Mouse (Mus musculus) lung, embryonic 15.5 days (tissue): Measurements from ENCODE around the gene Ccpg1. TPM values are rescaled to one million over a fixed set of nuclear protein-coding genes. Genes with fewer than 3 reads are reported as not detected.

Source experiments
- ATAC-seq: fragments of 200-750 bp; cut with Nextera tagmentation; 2 replicates; pipeline ENCODE4 v1.8.0; 2017; ENCODE audit warnings: moderate number of reproducible peaks, borderline replicate concordance; ENCODE audit not compliant: low FRiP score, low TSS enrichment; ENCODE audit errors: extremely low read depth
- H3K27ac ChIP-seq: fragments of 300-500 bp; sonication (generic); 2 replicates; pipeline ENCODE4 v1.5.1; 2015; ENCODE audit warnings: moderate library complexity, mild to moderate bottlenecking, inconsistent platforms
- H3K27me3 ChIP-seq: fragments of 300-500 bp; sonication (generic); 2 replicates; pipeline ENCODE4 v1.6.1; 2015; ENCODE audit warnings: inconsistent platforms
- H3K36me3 ChIP-seq: fragments of 300-500 bp; sonication (generic); 2 replicates; pipeline ENCODE4 v1.6.1; 2015; ENCODE audit warnings: inconsistent platforms
- H3K4me1 ChIP-seq: fragments of 300-500 bp; sonication (generic); 2 replicates; pipeline ENCODE4 v1.6.1; 2015; ENCODE audit warnings: inconsistent platforms
- H3K4me2 ChIP-seq: fragments of 300-500 bp; sonication (generic); 2 replicates; pipeline ENCODE4 v1.6.1; 2015; ENCODE audit warnings: inconsistent platforms, mild to moderate bottlenecking, moderate library complexity
- H3K4me3 ChIP-seq: fragments of 300-500 bp; sonication (generic); 2 replicates; pipeline ENCODE4 v1.5.1; 2015; ENCODE audit warnings: mild to moderate bottlenecking, inconsistent platforms
- H3K9ac ChIP-seq: fragments of 300-500 bp; sonication (generic); 2 replicates; pipeline ENCODE4 v1.6.1; 2015; ENCODE audit warnings: inconsistent platforms
- H3K9me3 ChIP-seq: fragments of 300-500 bp; sonication (generic); 2 replicates; pipeline ENCODE4 v1.6.1; 2016; ENCODE audit warnings: inconsistent platforms
- WGBS: fragments of 180-500 bp; shearing (Covaris S2); methylation state at CpG from one replicate; pipeline ENCODE4 v1.1.7; 2015; 5-methylcytosine and 5-hydroxymethylcytosine counted together
- polyA plus RNA-seq: library from polyadenylated mRNA; unstranded; fragments of >200 nt; fragmentation: Nextera tagmentation; extraction: Ambion mirVana; gene quantifications from 2 replicates; pipeline ENCODE4 v1.2.1, GENCODE M21; 2015

Ccpg1 gene
- polyA plus RNA-seq, 1 experiment from 2014 or later = 31.3 TPM

DNA sequence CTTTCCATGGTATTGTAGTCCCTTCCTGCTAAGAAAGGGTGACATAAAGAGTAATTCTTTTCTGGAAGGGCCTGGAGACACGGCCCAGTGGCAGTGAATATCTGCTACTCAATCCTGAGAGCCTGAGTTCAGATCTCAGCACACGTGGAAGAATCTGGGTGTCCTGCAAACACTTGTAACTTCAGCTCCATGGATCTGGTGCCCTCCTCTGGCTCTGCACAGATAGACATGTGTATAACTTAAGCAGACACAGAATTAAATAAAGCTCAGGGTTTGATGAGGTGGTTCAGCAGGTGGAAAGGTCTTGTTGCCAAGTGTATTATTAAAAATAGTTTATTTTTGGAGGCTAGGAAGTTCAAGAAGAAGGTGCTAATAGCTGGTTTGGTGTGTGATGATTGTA, 15.3 kb downstream of the Ccpg1 start:
- H3K4me2 ChIP-seq = no peak overlapping the region
- H3K4me3 ChIP-seq = no peak overlapping the region
- 58% methylated on average over 2 of the region's 2 CpGs for WGBS
- no peak for ATAC-seq
- H3K36me3 ChIP-seq = no peaks in the 10 kb centered on the region
- H3K9me3 ChIP-seq = no peaks in the 10 kb centered on the region
- H3K4me1 ChIP-seq = no peaks in the 10 kb centered on the region
- no peak overlapping the region for H3K27ac ChIP-seq
- no peak overlapping the region for H3K9ac ChIP-seq
- no peaks in the 10 kb centered on the region for H3K27me3 ChIP-seq

DNA sequence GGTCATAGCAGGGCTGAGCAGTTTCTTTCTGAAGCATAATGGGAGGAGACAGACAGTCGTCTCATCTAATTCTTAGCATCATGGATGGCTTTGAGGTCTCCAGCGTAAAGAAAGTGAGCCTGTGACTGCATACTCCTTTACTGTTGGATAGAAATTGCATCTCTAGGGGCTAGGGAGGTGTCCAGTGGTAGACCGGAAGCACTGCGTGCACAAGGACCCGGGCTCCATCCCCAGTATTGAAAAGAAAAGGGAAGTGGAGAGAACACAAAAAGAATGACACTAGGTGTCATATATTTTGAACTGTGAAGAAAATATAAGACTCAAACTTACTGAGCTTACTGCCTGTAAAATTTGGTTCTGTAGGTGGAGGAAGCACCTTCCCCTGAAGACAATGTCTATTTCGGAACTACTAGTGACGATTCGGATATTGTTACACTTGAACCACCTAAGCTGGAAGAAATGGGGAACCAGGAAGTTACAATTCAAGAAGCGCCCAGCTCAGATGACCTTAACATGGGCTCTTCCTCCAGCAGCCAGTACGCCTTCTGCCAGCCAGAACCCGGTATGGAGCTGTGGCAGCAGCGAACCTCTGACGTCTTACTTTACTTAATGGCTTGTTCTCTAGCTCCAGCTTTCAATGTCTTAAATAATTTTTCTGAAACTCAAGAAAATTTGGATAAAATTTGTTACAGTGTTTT, 16.2 kb downstream of the Ccpg1 start:
- 84% methylated on average over 13 of the region's 13 CpGs for WGBS
- no peak overlapping the region for H3K4me3 ChIP-seq

DNA sequence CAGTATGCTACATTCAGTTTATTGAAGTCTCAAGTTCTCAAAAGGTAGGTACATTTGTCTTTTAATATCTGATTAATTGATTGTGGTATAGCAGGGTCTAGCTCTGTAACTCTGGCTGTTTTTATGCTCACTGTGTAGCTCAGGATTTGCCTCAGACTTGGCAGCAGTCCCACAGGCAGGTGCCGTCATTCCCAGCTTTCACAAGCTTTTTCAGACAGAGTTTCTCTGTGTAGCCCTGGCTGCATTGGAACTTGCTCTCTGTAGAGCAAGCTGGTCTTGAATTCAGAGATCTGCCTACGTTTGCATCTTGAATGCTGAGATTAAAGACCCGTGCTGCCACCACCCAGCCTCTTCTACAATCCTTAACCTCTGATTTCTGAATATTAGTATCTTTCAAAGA, 16.9 kb downstream of the Ccpg1 start:
- H3K36me3 ChIP-seq = no peaks in the 10 kb centered on the region
- no peak for ATAC-seq
- H3K9me3 ChIP-seq = no peaks in the 10 kb centered on the region
- no peak overlapping the region for H3K9ac ChIP-seq
- H3K4me1 ChIP-seq = no peaks in the 10 kb centered on the region
- H3K4me3 ChIP-seq = no peak overlapping the region
- H3K27ac ChIP-seq = no peak overlapping the region
- H3K27me3 ChIP-seq = no peaks in the 10 kb centered on the region
- WGBS = 52% methylated on average over 3 of the region's 3 CpGs
- H3K4me2 ChIP-seq = no peak overlapping the region

More for the DNA sequence above, 16.2 kb downstream of the Ccpg1 start:
- Histone ChIP-seq H3K27me3 (no peaks in the 10 kb centered on the region), H3K27ac (no peak overlapping the region), H3K36me3 (no peaks in the 10 kb centered on the region), H3K4me2 (no peak overlapping the region), H3K9ac (no peak overlapping the region), H3K9me3 (no peaks in the 10 kb centered on the region), H3K4me1 (no peaks in the 10 kb centered on the region)
- ATAC-seq = no peak

DNA sequence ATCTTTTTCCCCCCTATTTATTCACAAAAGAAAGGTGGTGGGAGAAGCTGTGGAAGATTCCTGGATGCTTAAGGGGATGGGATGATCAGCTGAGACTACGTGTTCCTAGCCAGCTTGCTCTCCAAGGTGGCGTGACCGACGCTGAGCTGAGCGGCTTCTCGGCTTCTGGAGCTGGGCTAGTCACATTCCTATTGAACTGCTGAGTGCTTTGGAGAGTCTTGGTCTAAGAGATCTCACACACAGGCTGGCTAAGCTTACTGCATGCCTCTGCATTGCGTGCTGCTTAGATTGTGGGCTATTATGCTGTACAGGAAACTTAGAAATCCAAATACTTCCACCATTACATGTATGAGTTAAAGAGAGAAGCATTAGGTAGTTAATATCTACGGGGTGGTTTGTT, 18.8 kb downstream of the Ccpg1 start:
- H3K36me3 ChIP-seq = no peaks in the 10 kb centered on the region
- H3K27me3 ChIP-seq = no peaks in the 10 kb centered on the region
- H3K4me1 ChIP-seq = no peaks in the 10 kb centered on the region
- no peak overlapping the region for H3K9ac ChIP-seq
- ATAC-seq = no peak
- 73% methylated on average over 8 of the region's 8 CpGs for WGBS
- H3K4me2 ChIP-seq = no peak overlapping the region
- H3K27ac ChIP-seq = no peak overlapping the region
- no peak overlapping the region for H3K4me3 ChIP-seq
- no peaks in the 10 kb centered on the region for H3K9me3 ChIP-seq

DNA sequence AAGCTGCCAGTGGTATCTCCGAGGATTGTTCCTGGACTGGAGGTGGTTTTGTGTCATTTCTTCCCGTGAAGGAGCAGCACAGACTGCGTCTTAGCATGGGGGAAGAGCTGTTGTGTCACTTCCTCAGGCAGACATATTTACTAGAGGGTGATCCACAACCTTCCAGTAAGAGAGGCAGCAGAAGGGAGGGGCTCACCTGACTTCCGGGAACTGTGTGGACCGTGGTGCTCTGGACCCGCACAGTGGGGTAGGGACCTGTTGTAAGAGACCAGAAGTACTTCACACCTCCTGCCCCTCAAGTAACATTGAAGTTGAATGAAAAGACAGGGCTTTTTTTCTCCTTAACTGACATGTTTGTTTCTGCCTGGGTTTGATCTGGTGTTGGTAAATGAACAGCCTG, 19.9 kb downstream of the Ccpg1 start:
- no peaks in the 10 kb centered on the region for H3K9me3 ChIP-seq
- 81% methylated on average over 6 of the region's 6 CpGs for WGBS
- no peak for ATAC-seq
- H3K4me2 ChIP-seq = no peak overlapping the region
- H3K4me1 ChIP-seq = no peaks in the 10 kb centered on the region
- no peaks in the 10 kb centered on the region for H3K36me3 ChIP-seq
- H3K9ac ChIP-seq = no peak overlapping the region
- no peak overlapping the region for H3K4me3 ChIP-seq
- no peaks in the 10 kb centered on the region for H3K27me3 ChIP-seq
- no peak overlapping the region for H3K27ac ChIP-seq

DNA sequence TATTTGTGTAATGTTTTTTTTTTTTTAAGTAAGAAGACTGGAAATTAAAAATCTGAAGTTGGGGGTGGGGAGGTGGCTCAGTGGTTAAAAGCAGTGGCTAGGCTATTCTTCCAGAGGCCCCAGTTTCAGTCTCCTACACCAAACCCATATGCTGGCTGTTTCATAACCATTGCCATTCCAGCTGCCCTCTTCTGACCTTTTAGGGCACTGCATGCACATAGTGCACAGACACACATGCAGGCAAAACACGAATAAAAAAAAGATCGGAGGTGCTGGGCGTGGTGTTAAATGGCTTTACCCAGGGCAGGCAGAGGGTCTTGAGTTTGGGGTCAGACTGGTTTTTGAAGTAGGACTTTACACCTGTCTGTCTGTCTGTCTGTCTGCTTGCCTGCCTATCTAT, 20.9 kb downstream of the Ccpg1 start:
- WGBS = 89% methylated on average over 3 of the region's 3 CpGs
- no peak for ATAC-seq
- Histone ChIP-seq H3K4me1 (no peaks in the 10 kb centered on the region), H3K4me3 (no peak overlapping the region), H3K9ac (no peak overlapping the region), H3K36me3 (peaks cover 3% of the 10 kb centered on the region; the same call in 1 of the 2 replicates), H3K27ac (no peak overlapping the region), H3K4me2 (no peak overlapping the region), H3K9me3 (no peaks in the 10 kb centered on the region), H3K27me3 (no peaks in the 10 kb centered on the region)

DNA sequence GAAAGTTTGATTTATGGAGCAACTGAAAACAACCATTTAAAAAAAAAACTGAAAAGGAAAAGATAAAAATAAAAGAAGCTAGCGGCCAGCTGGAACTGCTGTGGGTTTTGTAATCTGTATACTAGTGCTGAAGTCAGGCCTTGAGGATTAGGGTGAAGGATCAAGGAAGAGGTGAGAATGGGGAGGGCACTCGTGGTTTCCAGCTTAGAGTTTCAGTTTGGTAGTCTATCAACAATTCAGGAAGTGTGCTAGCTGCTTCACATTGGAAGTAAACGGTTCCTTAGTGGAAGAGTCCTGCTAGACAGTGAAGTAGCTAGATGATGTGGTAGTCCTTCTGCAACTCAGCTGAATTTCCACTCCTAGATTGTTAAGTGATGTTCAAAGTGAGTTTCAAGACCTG, 23.2 kb downstream of the Ccpg1 start:
- H3K27ac ChIP-seq = no peak overlapping the region
- no peaks in the 10 kb centered on the region for H3K9me3 ChIP-seq
- 49% methylated on average over 3 of the region's 3 CpGs for WGBS
- H3K4me1 ChIP-seq = no peaks in the 10 kb centered on the region
- H3K36me3 ChIP-seq = peaks cover 15% of the 10 kb centered on the region
- H3K9ac ChIP-seq = no peak overlapping the region
- H3K4me2 ChIP-seq = no peak overlapping the region
- no peak for ATAC-seq
- H3K27me3 ChIP-seq = no peaks in the 10 kb centered on the region
- no peak overlapping the region for H3K4me3 ChIP-seq

DNA sequence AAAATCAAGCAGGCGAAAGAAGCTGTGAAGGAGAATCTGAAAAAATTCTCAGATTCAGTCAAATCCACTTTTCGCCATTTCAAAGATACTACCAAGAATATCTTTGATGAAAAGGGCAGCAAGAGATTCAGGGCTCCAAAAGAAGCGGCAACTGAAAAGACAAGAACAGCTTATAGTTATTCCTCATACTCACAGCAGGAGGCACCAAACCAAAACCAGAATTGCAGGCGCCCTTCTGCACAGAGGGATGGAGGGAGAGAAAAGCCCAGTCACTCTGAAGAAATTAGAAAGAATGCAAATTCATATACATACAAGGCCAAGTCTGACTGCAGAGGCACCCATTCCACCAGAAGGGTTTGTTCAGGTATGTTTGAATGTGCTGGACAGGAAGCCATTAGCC, 27.4 kb downstream of the Ccpg1 start:
- Histone ChIP-seq H3K27ac (no peak overlapping the region), H3K27me3 (no peaks in the 10 kb centered on the region), H3K9ac (no peak overlapping the region), H3K4me3 (no peak overlapping the region), H3K4me2 (no peak overlapping the region), H3K36me3 (peaks cover 41% of the 10 kb centered on the region), H3K4me1 (no peaks in the 10 kb centered on the region), H3K9me3 (no peaks in the 10 kb centered on the region)
- WGBS = 87% methylated on average over 4 of the region's 4 CpGs
- no peak for ATAC-seq

DNA sequence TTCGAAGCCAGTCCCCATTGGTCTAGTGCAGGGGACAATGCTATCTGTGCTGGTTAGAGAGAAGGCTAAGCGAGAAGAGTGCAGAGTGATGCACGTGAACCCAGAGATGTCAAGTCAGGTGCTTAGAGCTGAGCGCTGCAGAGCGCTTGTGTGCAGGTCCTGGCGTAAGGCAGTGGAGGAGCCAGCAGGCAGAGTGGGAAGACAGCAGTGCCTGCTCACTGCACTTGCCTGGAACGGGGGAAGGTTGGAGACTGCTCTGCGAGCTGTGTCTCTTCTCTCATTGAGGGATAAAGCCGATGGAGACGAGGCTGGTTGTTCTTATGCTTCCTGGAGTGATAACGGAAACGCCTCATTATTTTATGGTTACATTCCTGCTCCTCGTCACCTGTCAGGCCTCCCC, 29.5 kb downstream of the Ccpg1 start:
- peaks cover 41% of the 10 kb centered on the region for H3K36me3 ChIP-seq
- no peak overlapping the region for H3K9ac ChIP-seq
- no peak for ATAC-seq
- no peaks in the 10 kb centered on the region for H3K27me3 ChIP-seq
- H3K27ac ChIP-seq = no peak overlapping the region
- no peaks in the 10 kb centered on the region for H3K4me1 ChIP-seq
- WGBS = 80% methylated on average over 13 of the region's 13 CpGs
- no peak overlapping the region for H3K4me2 ChIP-seq
- no peak overlapping the region for H3K4me3 ChIP-seq
- H3K9me3 ChIP-seq = no peaks in the 10 kb centered on the region

DNA sequence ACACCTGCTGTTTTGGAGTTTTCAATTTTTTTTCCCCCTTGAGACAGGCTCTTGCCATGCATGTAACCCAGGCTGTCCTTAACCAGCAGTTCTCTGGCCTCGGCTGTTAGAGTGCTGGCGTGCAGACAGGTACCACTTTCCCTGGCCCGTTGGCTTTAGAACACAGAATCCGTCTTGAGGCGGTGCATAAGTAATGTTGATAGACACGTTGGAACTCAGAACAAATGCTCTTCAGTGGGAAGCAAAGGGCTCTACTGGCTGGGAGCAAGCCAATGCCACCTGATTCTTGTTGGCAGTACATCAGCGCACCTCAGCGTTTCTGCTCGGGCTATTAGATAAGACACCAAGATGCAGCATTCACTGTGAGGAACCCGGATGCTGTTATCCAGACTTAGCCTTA, 34.6 kb downstream of the Ccpg1 start:
- Histone ChIP-seq H3K4me3 (no peak overlapping the region), H3K9ac (no peak overlapping the region), H3K27me3 (no peaks in the 10 kb centered on the region), H3K27ac (no peak overlapping the region), H3K36me3 (peaks cover 27% of the 10 kb centered on the region), H3K4me2 (no peak overlapping the region), H3K9me3 (no peaks in the 10 kb centered on the region), H3K4me1 (no peaks in the 10 kb centered on the region)
- 88% methylated on average over 10 of the region's 10 CpGs for WGBS
- ATAC-seq = no peak

DNA sequence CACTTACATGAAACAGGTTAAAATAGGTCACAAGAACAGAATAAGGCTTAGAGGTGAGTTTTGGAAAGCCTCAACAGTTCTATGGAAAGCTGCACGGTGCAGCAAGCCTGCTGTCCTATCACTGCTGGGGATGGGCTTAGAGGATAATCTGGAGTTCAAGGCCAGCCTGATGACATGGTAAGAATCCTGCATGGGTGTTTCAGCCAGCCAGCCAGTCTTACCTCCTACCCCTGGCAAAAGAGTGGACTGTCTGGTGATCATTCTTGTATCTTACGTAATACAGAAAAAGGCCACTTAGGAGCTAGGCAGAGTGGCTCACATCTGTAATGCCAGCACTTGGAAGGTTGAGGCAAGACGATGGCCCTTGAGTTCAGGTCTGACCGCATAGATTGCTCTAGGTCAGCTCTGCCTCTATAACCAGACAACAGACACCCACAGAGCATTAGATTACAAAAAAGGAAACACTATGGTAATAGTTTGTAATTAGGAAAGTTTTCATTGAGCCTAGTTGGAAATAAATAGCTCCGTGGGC, 35.4 kb downstream of the Ccpg1 start:
- H3K27me3 ChIP-seq = no peaks in the 10 kb centered on the region
- peaks cover 25% of the 10 kb centered on the region for H3K36me3 ChIP-seq
- no peak overlapping the region for H3K4me2 ChIP-seq
- no peak overlapping the region for H3K4me3 ChIP-seq
- H3K9me3 ChIP-seq = no peaks in the 10 kb centered on the region
- WGBS = 91% methylated on average over 5 of the region's 5 CpGs
- ATAC-seq = no peak
- H3K9ac ChIP-seq = no peak overlapping the region
- no peak overlapping the region for H3K27ac ChIP-seq
- no peaks in the 10 kb centered on the region for H3K4me1 ChIP-seq

DNA sequence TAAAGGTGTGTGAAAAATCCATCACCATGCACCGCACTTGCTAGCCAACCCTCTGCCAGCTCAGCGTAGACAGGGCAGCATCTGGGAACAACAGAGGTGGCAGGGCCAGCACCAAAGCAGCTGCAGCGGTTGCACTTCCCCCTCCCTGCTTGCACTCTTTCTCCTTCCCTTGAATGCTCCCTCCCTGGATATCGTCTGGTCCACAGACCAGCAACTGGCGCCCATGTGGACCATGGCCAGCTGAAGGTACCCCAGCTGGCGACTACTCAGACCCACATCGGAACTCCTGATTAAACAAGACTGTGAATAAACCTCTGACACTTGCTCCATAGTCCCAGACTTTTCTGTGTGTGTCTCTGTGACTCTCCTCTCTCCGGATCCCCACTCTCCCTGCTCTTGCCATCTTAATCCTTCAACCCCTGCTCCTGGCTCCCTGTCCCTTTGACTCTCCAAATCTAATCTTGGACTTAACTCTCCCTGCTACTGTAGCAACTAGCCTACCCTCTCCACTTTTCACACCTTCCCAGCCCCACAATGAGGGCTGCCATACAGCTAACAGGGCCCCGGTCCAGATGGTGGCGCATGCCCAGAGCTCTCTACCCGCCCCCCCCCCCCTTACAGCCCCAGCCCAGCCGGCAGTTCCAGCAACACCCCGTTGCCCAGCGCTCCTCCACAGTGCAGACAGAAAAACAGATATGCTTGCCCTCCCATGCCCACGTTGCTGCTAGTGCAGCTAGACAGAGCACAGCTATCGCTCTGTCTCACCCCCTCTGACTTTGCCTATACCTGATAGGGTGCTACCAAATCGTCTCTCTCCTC, 40.8 kb downstream of the Ccpg1 start:
- 29% methylated on average over 17 of the region's 17 CpGs for WGBS
- no peak overlapping the region for H3K4me3 ChIP-seq

More for the DNA sequence above, 40.8 kb downstream of the Ccpg1 start:
- peaks cover 2% of the 10 kb centered on the region; the same call in 1 of the 2 replicates for H3K36me3 ChIP-seq
- ATAC-seq = 0 out of 2 replicates have a peak, but pooled peaks have one; percentile 39
- H3K9me3 ChIP-seq = no peaks in the 10 kb centered on the region
- no peak overlapping the region for H3K9ac ChIP-seq
- H3K4me2 ChIP-seq = 0 out of 2 replicates have a peak overlapping the region, but pooled peaks have one; percentile 12
- no peak overlapping the region for H3K27ac ChIP-seq
- H3K27me3 ChIP-seq = no peaks in the 10 kb centered on the region
- H3K4me1 ChIP-seq = no peaks in the 10 kb centered on the region
